Mouse (Mus musculus) G1E-ER4 (cell line): ENCODE measurements at regions not wholly inside any gene's neighbourhood (a gene's known extent, or its start where the extent isn't known, plus 50 kb on each side); places are given as distances from the start of the nearest gene placed in this dataset.

Experiments used
- GATA1 ChIP-seq: IDR thresholded peaks from one replicate; pipeline ENCODE4 v1.8.0; 2012; ENCODE audit warnings: low read length, inconsistent platforms

DNA sequence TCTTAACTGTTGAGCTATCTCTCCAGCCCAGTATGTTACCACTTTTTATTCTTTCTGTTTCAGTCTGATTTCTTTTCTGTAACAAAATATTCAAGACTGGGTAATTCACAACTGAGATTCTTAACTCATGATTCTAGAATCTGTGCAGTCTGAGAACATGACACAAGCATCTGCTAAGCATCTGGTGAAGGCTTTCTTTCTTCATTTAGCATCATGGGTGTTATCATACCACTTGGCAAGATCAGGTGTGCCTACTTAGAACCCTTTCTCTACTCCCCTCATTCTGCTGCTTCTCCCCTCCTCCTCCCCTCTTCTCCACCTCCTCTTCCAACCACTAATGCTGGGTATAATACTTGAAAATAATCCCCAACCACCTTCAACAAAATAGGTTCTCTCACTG is 62.1 kb upstream of the Pfn2 start:
- TF ChIP-seq GATA1: no peak

DNA sequence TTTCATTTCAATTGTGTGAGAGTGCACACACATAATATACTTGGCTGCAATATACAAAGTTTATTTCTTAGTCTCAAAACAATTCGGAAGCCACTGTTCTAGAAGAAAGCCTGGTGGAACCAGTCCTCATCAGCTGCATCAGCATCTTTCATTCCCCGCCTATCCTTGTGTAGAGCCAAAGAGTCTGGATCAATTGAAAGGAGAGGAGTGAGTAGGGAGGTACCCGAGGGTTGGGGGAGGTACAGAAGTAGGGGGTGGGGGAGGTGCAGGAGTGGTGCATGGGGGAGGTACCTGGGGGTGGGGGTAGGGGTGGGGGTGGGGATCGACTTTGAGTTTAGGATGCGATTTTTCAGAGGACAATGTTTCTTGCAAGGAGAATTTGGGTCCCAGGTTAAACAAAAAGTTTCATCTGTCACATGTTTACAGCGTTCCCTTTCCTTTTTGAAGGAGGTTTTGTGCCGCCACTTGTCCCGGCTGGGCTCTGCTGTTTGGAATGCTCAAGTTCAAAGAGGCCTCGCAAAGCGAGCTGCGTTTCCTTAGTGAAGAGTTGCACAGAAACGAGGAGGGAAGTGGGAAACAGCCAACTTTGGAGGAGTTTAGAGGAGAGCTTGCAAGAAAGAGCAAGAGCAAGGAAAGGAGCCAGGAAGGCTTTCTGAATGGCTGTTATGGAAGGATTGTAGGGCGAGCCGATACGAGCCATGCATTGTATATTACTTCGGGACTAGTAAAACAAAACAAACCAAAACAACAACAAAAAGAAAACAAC is 64.1 kb upstream of the Pfn2 start:
- TF ChIP-seq GATA1: no peak

DNA sequence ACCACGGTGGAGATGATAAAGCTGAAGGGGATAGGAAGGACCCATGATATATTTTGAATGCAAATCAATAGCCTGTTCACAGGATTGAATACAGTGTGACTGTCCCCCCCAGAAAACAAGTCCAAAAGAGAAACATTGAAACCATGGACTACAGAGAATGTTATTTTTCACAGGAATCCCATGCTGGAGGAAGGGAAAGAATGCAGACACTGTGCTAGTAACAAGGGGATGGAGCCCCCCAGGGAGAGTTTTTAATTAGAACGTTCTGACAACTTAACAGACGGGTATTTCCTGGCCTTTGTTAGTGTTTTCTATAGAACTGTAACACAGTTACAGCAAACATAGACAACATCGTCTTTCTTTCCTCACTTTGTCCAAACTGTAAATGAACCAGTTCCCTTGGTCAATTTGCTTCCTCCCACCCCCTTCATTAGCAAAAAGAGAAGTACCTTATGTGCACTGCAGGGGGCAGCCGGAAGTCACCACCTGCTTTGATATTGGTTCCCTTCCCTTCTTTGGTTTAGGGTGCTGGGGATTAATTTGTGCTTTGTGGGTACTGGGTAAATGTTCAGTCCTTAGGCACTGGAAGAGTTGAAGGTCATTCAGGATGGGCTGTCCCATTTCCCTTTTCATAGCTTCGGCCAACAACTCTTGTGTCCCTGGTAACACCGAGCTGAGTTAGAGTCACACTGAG is 64.9 kb upstream of the Pfn2 start:
- no peak for TF ChIP-seq GATA1

DNA sequence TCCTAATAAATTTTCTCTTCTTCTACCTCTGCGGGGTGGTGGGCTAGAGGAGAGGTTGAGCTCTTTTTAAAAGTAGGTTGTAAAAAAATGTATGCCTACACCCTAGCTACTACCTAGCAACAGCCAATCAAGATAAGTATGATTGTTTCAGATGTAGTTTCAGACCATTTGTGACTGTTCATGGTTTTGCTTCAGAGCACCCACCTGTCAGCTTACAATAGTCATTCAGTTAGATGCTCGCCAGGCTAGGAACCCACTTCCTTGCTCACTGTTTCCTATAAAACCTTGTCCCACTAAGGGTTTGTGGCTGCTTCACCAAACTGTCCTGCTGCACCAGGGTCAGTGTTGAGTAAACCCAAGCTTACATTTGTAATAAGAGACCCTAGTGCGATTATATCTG is 66.8 kb upstream of the Pfn2 start:
- TF ChIP-seq GATA1: no peak

DNA sequence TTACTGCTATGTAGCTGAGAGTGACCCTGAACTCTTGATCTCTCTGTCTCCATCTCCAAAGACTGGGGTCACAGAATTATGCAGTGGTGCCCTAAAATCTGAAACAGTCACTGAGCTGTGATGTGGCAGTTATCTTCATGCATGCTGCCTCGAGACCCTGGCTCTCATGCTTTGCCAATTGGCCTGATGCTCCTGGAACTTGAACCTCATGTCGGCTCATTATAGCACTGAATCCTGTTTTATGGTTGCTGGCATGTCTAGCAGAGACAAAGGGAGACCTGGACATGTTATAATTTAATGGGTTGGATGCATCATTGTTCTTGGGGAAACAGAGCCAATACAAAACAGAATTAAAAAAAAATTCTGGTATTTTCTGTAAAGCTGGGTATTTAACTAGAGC is 71.0 kb upstream of the Pfn2 start:
- TF ChIP-seq GATA1: no peak

DNA sequence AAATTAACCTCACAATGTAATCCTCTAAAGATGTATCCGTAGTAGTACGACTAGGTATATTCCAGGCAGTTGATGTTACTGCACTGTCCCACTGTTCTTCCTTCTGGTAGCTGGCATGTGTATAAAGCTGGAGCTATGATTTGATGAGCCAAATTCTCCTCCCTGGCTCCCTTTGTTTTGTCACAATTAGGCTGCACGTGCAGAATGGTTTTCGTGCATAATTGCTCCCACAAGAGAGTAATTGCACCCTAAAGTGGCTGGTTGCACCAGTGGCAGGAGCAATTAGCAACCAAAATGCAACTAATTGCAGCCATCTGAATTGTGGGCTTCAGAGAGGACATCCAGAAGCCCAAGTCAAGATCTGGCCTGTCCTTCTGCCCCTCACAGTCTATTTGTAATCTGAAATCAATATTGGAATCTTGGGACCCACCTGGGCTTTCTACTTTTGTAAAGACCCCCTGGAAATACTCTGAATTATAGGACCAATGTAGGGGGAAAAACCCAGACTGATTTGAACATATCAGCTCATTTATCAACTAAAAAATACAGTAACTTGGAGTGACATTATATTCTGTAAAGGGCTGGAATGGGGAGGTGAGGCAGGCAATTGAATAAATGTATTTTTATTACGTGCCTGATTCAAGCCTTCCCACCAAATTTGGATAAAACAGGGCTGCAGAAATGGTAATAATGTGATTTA is 71.7 kb upstream of the Pfn2 start:
- no peak for TF ChIP-seq GATA1

DNA sequence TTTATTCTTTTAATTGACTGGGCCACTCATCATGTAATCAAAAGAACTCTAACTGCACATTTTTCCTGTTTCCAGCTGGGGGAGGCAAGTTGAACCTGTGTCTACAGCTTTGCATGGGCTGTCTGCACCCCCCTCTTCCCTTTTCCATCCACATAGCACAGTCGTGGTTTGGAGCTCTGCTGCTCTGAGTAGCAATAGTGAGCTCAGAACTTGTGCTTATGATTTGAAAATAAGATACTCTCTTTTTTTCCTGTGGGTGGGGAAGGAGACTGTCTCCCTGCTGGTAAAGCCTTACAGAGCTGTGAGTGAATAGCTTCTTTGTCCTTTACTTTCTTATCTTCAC is 72.2 kb upstream of the Pfn2 start:
- TF ChIP-seq GATA1: no peak

DNA sequence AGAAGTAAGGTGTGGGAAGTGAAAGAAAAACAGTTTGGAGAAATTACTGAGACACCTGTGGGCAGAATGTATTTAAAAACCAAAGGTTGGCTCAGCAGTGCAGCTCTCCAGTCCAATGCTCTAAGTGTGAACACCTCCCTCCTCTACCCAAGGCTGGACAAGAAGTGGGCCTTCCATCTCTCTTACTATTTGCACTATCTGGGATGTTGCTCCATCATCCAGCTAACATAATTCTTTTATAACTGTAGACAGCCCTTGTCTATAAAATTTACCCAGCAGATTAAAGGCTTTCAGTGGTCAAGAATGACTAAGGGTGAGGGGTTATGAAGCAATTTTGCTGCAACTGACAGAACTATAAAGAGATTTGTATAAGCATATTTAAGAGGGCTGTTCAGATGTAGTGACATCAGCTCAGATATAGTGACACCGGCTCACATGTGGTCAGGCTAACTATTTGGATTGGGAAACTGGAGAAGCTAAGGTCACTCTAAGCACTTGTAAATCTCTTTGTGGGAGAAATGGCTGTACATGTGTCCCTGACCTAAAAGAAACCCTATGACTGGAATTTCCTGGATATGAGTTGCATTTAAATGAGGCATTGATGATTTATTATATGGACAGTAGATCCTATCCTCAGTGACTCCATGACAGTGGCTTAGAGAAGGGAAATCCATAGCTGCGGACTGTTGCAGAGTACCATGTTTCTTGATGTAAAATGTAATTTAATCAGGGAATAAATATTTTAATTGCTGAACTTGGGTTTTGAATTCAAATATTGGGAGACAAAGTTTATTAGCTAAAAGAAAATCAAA is 73.4 kb upstream of the Pfn2 start:
- TF ChIP-seq GATA1: no peak

DNA sequence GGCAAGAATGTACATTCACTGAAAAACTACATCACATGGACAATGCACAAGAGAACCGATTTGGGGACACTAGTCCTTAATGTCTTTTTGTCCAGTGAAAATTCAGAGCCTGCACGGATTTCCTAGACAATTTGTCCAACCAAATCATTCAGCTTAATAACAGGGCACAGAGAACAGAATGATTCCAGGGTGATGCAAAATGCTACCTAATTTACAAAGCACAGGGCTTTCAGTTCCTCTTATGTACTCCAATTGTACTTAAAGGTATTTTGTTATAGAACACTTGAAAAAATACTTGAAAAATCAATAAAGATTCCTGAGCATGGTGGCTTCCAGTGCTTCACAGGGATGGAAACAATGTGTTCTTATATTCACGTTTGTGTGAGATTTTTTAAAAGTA is 75.2 kb upstream of the Pfn2 start:
- TF ChIP-seq GATA1: no peak

DNA sequence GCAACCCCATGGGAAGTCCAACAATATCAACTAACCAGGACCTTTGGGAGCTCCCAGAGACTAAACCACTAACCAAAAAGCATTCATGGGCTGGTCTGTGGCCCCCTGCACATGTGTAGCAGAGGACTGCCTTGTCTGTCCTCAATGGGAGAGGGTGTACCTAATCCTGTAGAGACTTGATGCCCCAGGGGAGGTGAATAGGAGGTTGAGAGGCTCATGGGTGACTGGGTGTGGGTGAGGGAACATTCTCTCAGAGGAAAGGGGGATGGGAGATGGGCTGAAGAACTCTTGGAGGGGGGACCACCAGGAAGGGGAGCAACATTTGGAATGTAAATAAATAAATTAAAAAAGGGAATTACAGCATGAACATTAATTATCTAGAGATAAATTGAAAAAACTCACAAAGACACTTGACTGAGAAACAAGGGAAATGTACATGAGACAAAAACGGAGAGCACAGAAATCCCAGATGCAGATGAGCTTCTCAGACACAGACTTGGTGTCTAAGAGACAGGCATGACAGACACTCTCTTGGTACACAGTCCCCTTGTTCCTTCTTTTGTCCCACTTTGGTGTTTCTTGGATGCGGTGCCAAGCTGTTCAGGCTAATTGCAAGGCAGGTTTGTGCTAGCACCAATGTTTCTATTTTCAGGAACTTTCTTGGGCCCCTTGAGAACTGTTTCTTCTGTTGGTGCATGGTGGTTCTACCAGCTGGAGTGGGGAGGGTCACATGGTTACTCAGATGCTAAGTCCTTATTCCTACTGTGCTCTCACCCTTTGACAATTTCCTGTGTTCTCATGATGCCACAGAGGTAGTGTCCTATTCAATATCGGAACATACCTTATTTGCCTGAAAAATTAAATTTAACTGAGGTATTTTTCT is 85.0 kb upstream of the Pfn2 start:
- no peak for TF ChIP-seq GATA1

DNA sequence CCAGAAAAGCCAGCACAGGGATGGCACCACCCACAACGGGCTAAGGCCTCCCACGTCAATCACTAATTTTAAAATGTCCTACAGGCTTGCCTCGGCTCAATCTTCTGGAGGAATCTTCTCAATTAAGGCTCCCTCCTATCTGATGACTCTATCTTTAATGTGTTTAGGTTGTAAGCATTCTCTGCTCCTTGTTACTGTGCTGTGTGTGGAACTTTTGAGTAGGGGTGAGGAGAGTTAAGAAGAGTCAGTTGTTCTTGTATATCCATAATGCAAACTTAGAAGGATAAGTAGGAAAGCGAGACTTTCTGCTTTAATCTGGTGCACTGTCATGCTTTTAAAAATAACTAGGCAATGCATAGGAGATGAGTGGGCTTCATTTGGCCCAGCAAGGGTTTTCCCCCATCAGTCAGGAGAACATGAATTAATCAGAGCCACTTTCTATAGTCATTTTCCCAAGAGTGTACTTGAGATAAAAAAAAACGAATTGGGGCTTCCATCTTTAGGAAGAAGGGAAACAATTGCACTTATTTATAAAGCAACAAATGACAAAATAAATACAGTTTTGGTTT is 87.2 kb upstream of the Pfn2 start:
- no peak for TF ChIP-seq GATA1

DNA sequence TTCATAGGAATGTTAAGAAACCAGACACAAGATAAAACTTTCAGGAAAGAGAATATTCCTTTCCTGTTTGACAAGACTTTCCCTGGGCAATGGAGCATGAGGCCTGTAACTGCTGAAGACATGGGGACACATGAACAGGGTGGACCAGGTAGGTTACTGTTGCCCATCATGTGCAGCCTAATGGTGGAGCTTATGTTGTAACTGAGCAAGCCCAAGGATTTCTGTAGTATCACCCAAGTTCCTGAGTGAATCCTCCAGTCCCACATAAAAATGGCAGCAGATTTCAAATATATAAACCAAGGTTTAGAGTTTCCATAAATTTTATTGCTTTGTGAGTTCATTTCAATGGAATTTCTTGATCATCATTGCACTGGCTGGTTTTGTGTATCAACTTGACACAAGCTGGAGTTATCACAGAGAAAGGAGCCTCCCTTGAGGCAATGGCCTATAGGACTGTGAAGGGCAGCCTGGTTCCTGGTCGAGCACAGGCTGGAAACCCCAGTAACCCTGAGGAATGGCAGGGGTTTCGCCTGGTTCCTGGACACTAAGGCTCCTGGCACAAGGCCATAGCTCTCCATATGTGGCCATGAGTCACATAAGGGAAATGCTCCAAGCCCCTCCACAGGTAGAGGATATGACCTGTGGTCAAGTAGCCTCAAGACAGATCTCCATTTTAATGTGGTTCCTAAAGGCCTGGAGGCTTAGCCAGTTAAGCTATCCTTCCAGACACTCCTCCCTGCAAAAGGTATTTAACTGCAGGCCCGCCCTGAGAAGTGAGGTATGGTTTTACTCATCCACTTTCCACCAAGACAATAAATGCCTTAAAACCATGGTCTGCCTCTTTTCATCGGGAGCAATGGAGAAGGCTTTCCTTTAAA is 92.9 kb upstream of the Pfn2 start:
- no peak for TF ChIP-seq GATA1

DNA sequence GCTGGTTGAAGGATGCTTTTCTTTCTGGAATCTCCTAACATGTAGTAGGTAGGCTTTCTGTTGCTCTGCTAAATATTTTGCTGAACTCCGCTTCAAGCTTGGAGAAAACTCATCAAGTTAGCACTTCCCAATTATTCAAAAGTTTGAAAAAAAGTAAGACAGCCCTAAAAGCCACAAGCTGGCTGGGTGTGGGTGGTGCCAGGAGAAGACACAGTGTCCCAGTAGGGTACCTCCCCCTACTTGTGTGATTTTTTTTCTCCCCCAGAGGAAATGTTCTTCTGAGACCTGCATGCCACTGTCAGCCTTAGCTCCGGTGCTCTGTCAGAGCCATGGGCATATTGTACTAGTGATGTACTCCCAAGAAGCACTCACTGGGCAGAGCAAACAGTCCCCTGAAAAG is 96.8 kb upstream of the Pfn2 start:
- TF ChIP-seq GATA1: no peak

DNA sequence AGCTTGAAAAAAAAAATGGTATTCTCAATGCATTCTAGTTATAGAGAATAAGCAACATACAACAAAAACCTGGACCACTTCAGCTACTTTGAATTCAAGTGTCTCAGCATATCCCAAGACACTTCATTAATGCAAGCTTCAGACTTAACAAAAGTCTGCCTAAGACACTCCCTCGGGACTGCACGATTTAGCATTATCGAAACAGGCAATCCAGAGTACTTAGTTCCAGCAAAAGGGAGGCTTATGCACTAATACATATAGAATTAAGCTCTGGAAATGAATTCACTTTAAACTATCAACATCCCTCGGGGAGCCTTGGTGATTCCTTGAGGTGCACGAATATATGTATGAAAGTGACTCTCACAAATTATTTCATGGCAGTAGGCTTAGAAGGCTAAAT is 97.9 kb upstream of the Pfn2 start:
- no peak for TF ChIP-seq GATA1

DNA sequence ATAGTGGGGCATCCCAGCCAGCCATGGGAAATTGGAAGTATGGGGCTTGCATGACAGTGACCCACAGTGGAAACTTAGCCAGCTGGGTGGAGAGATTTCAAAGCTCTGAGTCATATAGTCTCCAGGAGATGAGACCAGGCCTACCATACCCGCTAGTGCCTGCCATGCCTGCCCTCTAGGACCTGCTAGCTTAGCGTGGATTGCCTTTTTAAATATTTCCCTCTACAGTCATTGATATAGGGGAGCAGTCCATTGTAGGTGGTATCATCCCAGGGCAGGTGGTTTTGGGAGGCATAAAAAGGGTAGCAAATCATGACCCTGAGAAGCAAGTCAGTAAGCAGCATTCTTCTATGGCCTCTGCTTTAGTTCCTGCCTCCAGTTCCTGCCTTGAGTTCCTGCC is 99.5 kb upstream of the Pfn2 start:
- TF ChIP-seq GATA1: no peak
